Mouse (Mus musculus) liver, adult 2 months (tissue): Measurements from ENCODE around the gene Ap2a2. TPM values are rescaled to one million over a fixed set of nuclear protein-coding genes. Genes with fewer than 3 reads are reported as not detected.

Experiments
- DNase-seq: peaks from one replicate; pipeline ENCODE4 v3.0.0-alpha.2; 2011; ENCODE audit warnings: low read depth, low spot score; ENCODE audit errors: extremely low read depth
- H3K27ac ChIP-seq: fragments of 200-500 bp; replicated peaks from 2 replicates; pipeline ENCODE4 v1.5.1; 2012; ENCODE audit warnings: low read depth, mild to moderate bottlenecking, control low read depth, inconsistent platforms, low read length; ENCODE audit not compliant: insufficient read depth
- H3K27me3 ChIP-seq: fragments of 200-500 bp; 2 replicates; pipeline ENCODE4 v1.6.1; 2012; ENCODE audit warnings: mild to moderate bottlenecking, moderate library complexity, low read length, inconsistent platforms; ENCODE audit not compliant: control insufficient read depth, insufficient read depth
- H3K36me3 ChIP-seq: fragments of 200-500 bp; 2 replicates; pipeline ENCODE4 v1.6.1; 2012; ENCODE audit warnings: low read length, inconsistent platforms; ENCODE audit not compliant: control insufficient read depth, insufficient read depth
- H3K4me1 ChIP-seq: fragments of 200-500 bp; 2 replicates; pipeline ENCODE4 v1.6.1; 2011; ENCODE audit warnings: low read length; ENCODE audit not compliant: control insufficient read depth, insufficient read depth
- H3K4me3 ChIP-seq: fragments of 200-500 bp; 2 replicates; pipeline ENCODE4 v1.5.1; 2011; ENCODE audit warnings: low read depth, mild to moderate bottlenecking, control low read depth, low read length, moderate library complexity; ENCODE audit not compliant: insufficient read depth
- H3K79me2 ChIP-seq: fragments of 200-500 bp; 2 replicates; pipeline ENCODE4 v1.6.1; 2012; ENCODE audit warnings: inconsistent platforms, mild to moderate bottlenecking, low read length, moderate library complexity; ENCODE audit not compliant: control insufficient read depth, insufficient read depth
- H3K9ac ChIP-seq: fragments of 200-500 bp; 2 replicates; pipeline ENCODE4 v1.6.1; 2012; ENCODE audit warnings: low read depth, mild to moderate bottlenecking, control low read depth, inconsistent platforms, low read length
- CTCF ChIP-seq: fragments of 200-500 bp; IDR thresholded peaks from 2 replicates; pipeline ENCODE4 v1.5.1; 2011; ENCODE audit warnings: low read depth, low read length, control low read depth
- POLR2A ChIP-seq: fragments of 200-500 bp; IDR thresholded peaks from 2 replicates; pipeline ENCODE4 v1.6.1; 2011; ENCODE audit warnings: low read length, control low read depth; ENCODE audit not compliant: insufficient read depth; ENCODE audit errors: extremely low read depth
- WGBS: fragments of 180-500 bp; shearing (Covaris S2); methylation state at CpG from one replicate; pipeline ENCODE4 v1.1.7; 2018; 5-methylcytosine and 5-hydroxymethylcytosine counted together
- polyA plus RNA-seq: library from polyadenylated mRNA; depleted of rRNA; stranded (reverse); fragments of >200 nt; gene quantifications from 2 replicates; pipeline ENCODE4 v1.2.3, GENCODE M21; 2012
- total RNA-seq: library from RNA; depleted of rRNA; stranded (reverse); fragments of >200 nt; gene quantifications from 2 replicates; pipeline ENCODE4 v1.2.3, GENCODE M21; 2014

Gene Ap2a2
- total and polyA plus RNA-seq, 2 experiments: 37.9 to 42.2 TPM

DNA sequence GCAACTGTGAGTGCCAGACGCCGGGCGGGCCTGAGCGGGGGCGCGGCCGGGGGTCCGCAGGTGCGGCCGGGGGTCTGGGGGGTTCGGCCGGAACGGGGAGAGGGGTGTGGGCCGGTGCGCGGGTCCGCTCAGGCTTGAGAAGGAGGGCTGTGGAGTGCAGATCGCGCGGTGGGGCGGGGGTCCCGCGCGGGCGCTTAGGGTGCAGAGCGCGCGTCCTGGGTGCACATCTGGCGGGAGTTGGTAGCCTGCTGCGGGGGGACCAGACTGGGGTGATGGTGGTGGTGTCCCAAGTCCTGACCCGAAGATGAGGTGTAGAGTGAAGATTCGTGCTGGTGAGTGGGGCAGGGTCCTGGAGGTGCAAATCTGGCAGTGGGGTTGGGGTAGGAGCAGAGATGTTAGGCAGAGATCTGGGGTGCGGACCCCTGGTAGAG, 463 bp downstream of the Ap2a2 start:
- DNase-seq: no peak
- H3K4me3 ChIP-seq: peak overlapping the region; percentile 96
- peaks cover 34% of the 10 kb centered on the region for H3K79me2 ChIP-seq
- H3K27ac ChIP-seq: peak overlapping the region; percentile 73
- WGBS: under 1% methylated on average over 33 of the region's 33 CpGs
- H3K4me1 ChIP-seq: peaks cover 33% of the 10 kb centered on the region
- H3K36me3 ChIP-seq: no peaks in the 10 kb centered on the region
- no peaks in the 10 kb centered on the region for H3K27me3 ChIP-seq
- TF ChIP-seq POLR2A: no peak
- TF ChIP-seq CTCF: no peak
- H3K9ac ChIP-seq: peak overlapping the region; percentile 99

DNA sequence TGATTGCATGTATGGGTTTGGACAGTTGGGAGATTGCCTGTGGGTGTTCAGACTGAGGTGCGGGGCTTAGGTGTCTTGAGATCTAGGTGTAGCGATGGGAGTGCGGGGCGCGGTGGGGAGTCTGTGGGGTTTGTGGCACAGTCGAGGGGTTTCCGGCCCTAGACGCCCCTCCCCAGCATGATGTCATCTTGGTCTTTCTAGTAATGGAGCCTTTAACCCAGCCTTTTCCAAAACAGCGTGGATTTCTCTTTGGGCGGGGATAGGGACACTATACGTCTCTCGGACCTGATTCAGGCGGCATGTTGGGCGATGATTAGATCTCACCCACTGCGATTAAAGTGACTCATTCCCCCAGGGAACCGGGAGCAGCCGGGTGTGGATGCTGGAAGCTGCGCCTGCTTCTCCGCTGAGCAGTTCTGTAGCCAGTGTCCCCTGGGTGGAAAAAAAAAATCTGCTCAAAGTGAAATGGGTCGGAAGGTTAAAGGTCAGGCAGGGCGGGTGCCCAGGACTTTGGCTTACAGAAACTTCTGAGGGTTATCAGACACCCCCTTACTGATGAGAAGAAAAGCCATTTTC, 967 bp downstream of the Ap2a2 start:
- peaks cover 36% of the 10 kb centered on the region for H3K79me2 ChIP-seq
- H3K9ac ChIP-seq: peak overlapping the region; percentile 99
- no peaks in the 10 kb centered on the region for H3K36me3 ChIP-seq
- H3K4me1 ChIP-seq: peaks cover 35% of the 10 kb centered on the region
- peak overlapping the region; percentile 73 for H3K27ac ChIP-seq
- under 1% methylated on average over 21 of the region's 21 CpGs for WGBS
- TF ChIP-seq CTCF (no peak), POLR2A (no peak)
- H3K4me3 ChIP-seq: peak overlapping the region; percentile 96
- no peaks in the 10 kb centered on the region for H3K27me3 ChIP-seq
- DNase-seq: peak; percentile 79

DNA sequence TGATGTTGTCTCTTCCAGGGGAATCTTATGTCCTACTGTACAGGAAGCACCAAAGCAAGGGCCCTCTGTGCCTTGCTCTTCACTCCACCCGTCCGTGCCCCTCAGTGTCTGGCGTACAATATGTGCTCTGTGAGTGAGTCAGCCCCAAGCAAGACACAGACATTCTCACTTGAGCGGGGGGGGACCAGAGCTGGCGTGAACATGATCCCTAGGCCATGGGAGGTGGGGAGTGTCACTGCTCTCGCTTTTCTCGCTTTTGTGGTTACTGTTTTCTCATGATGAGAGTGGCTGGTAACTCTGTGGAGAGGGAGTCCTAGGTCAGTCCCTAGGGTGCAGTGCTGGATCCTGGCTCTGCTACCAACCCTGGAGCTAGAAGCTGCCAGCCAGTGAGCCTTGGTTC, 2.6 kb downstream of the Ap2a2 start:
- 58% methylated on average over 7 of the region's 7 CpGs for WGBS
- no peak overlapping the region for H3K4me3 ChIP-seq
- TF ChIP-seq CTCF (no peak), POLR2A (no peak)
- peaks cover 46% of the 10 kb centered on the region for H3K4me1 ChIP-seq
- no peak overlapping the region for H3K9ac ChIP-seq
- H3K27me3 ChIP-seq: no peaks in the 10 kb centered on the region
- H3K36me3 ChIP-seq: no peaks in the 10 kb centered on the region
- peak overlapping the region; percentile 13 for H3K27ac ChIP-seq
- H3K79me2 ChIP-seq: peaks cover 46% of the 10 kb centered on the region
- no peak for DNase-seq

DNA sequence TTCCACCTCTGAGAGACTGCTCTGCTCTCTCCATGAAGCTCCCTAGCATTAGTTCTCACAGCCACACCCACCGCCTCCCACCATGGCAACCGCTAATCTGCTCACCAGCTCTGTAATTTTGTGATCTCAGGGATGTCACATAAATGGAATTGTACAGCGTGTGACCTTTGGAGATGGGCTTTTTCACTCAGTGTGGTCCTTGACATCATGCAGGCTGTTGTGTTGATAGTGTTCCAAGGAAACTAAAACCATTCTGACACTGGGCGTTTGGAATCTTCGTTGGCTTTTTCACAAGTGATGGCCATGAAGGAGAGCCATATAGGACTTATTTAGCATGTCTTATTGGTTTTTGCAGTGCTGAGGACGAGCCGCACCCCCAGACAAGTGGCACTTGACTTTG, 4.6 kb downstream of the Ap2a2 start:
- H3K9ac ChIP-seq: no peak overlapping the region
- no peaks in the 10 kb centered on the region for H3K36me3 ChIP-seq
- H3K27ac ChIP-seq: no peak overlapping the region
- no peak overlapping the region for H3K4me3 ChIP-seq
- TF ChIP-seq POLR2A: no peak
- TF ChIP-seq CTCF: no peak
- H3K27me3 ChIP-seq: no peaks in the 10 kb centered on the region
- peaks cover 63% of the 10 kb centered on the region for H3K79me2 ChIP-seq
- WGBS: 74% methylated on average over 7 of the region's 7 CpGs
- DNase-seq: no peak
- peaks cover 50% of the 10 kb centered on the region for H3K4me1 ChIP-seq

DNA sequence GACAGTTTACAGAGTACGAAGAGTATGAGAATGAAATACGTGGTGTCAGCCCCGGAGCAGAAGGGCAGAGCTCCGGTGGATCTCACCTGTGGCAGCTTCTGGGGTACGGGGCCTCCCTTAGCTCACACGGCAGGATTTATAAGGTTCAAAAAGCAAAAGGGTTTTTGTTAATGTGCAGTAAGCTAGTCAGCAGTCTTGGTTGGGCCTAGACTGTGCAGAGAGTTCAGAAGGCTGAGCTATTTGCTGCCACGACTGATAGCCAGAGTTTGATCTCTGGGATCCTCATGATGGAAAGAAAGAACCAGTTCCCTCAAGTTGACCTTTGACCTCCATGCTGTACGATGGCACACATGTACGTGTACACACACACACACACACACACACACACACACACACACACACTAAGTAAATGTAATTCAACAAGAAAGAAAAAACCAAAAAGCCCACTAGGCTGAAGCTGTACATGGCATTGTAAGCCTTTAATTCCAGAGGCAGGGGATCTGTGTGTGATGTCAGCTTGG, 7.4 kb downstream of the Ap2a2 start:
- Histone ChIP-seq H3K79me2 (peaks cover 66% of the 10 kb centered on the region), H3K27ac (peak overlapping the region; percentile 11), H3K27me3 (no peaks in the 10 kb centered on the region), H3K4me1 (peaks cover 42% of the 10 kb centered on the region), H3K9ac (no peak overlapping the region), H3K36me3 (no peaks in the 10 kb centered on the region), H3K4me3 (no peak overlapping the region)
- no peak for TF ChIP-seq CTCF
- TF ChIP-seq POLR2A: no peak
- 43% methylated on average over 9 of the region's 9 CpGs for WGBS
- peak; percentile 68 for DNase-seq

DNA sequence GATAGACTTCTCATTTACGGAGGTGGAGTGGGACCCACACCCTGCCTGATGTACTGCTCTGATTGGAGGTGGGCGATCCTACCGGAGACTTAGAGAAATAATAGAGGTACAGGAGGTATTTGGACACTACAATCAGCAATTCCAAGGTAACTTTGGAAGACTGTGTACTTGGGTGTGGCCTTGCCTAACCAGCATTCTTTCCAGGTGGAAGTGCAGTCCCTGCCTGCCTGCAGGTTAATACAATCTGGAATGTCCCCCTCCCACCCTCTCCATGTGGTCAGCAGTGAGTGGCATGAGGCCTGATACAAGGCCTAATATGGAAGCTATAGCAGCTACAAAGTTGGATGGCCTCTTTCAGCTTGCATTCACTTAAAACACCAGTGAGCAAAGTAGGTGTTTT, 7.9 kb downstream of the Ap2a2 start:
- Histone ChIP-seq H3K4me3 (no peak overlapping the region), H3K27me3 (no peaks in the 10 kb centered on the region), H3K79me2 (peaks cover 61% of the 10 kb centered on the region), H3K36me3 (no peaks in the 10 kb centered on the region), H3K9ac (no peak overlapping the region), H3K4me1 (peaks cover 36% of the 10 kb centered on the region), H3K27ac (no peak overlapping the region)
- WGBS: 89% methylated on average over 3 of the region's 3 CpGs
- no peak for DNase-seq
- TF ChIP-seq POLR2A: no peak
- no peak for TF ChIP-seq CTCF
